Mouse (Mus musculus): Measurements from ENCODE around the gene Fblim1.

DNA sequence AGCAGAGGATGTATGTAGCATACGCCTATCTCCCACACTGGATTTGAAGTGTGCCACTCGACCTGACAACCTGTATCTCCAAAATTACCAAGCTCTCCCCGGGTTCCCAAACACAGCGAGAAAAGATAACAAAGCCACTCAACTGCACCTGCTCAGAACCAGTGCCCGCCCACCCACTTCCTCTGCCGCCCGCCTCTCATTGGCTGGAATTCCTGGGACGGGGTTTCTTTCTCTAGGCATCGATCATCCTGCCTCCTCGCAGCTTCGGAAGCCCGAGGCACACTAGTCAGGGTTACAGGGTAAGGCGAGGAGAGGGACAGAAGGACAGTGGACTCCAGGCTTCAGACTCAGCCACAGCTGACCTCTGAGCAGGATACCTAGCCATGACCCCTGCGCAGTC lies 22.8 kb upstream of the Fblim1 start:
- TF ChIP-seq CTCF (IDR thresholded peaks at IDR 0.05; ENCODE audit: extremely low read depth, insufficient read depth, low read length) (no peak), POLR2A (IDR thresholded peaks at IDR 0.05; ENCODE audit: extremely low read depth, insufficient read depth, low read length) (no peak)

All from cortical plate, adult 2 months (tissue).